Mouse (Mus musculus): Measurements from ENCODE around the gene Cables2. TPM values are rescaled to one million over a fixed set of nuclear protein-coding genes. Genes with fewer than 3 reads are reported as not detected.
A peak's percentile ranks its signal among the peaks of the same experiment; 100 is the strongest.

Cables2 gene
- total RNA-seq, 4 experiments from 2014 or later: 12.1 to 14.1 (median 12.6) TPM

DNA sequence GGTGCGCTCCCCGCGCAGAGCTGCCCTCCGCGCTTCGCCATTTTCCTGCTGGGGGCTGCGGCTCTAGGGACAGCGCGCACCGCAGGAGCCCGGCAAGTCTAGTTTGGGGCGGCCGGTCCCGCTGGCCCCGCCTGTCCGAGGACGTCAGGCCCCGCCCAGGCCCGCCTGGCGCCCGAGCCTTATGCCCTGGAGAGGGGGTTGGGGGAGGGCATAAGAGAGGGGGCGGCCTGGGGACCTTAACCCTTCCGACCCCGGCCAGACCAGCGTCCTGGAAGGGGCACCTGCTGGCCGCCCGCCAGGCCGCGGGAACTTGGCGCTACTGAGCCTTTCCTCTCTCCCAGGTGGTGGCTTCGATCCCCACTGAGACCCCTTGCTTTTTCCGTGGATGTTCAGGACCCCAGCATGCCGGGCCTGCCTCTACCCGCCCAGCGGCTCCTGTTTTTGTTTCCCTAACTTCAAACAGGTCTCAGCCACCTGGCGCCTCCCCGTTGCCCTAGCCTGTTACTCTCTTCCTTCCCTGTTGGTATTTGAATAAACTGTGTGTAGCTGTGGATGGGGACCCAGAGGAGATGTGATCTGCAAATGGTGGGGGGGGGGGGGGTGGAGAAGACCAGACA is 47.4 kb downstream of the Cables2 start, which contains the start of gene Lama5:
Lama5 (minus strand) TSS at position 98 of the 617 bp plus-strand sequence.
- DNase-seq (ENCODE audit: low spot score): peak; percentile 45

DNA sequence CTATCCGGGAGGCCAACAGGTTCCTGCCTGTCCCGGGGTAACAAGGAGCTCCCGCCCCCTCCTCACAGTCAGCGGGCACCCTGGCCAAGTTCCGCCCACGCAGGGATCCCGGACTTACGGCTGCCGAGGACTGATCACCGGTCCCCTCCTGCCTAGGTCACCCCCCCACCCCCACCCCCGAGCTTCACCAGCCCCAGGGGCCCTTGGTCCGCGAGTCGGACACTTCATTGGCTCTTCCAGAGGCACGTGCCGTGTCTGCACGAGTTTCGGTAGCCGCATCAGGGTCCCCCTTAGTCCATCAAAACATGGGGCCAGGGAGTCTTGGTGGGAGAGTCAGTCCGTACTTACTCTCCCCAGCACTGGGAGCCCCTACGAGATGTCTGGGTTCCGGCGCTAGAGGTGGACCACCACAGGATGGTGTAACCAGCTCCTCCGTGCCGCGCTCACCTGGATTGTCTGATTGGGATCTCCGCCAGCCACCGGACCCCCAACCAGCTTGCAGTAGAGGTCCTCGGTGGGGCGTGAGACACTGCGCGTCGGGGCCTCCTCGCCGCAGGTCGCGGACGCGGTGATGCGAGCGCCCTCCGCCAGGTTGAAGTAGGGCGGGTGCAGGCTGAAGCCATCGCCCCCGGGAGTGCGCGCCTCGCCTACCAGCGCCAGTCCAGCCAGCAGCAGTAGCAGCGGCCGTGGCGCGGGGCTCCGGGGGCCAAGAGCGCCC is 48.1 kb downstream of the Cables2 start:
- no peak for DNase-seq (ENCODE audit: low spot score)

DNA sequence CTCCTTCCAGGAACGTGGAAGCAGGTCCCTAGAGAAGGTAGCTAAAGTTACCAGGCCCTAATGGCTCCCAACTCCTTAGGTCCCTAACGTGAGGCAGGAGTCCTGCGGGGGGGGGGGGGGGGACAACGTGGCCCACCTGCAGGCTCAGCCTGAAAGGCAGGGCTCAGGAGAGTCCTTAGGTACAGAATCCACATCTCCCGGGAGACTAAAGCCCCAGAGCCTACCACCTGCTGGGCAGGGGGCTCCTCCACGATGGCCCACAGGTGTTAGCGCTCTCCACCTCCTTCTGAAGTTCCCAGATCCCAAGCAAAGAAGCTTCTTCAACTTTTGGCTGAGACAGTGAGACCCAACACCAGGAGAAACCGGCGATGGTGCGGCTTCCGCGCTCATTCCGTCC is 48.7 kb downstream of the Cables2 start:
- DNase-seq (ENCODE audit: low spot score): no peak

DNA sequence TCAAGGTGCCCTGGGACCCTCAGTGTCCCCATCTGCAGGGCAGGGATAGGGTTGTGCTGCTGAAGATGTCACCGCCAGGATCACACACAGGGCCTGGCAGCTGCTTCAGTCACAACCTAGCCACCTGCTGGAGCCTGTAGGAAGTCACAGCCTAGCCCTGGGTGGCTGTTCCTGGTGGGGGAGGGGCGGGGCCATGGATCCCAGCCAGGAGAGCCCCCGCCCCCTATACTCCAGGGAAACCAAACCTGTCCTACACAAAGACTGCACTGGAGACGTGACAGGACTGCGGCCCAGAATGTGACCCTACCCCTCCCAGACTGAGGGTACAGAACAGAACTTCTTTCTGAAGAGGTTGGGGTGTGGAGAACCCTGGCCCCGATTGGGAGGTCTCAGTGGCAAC is 51.0 kb downstream of the Cables2 start:
- no peak for DNase-seq (ENCODE audit: low spot score)

DNA sequence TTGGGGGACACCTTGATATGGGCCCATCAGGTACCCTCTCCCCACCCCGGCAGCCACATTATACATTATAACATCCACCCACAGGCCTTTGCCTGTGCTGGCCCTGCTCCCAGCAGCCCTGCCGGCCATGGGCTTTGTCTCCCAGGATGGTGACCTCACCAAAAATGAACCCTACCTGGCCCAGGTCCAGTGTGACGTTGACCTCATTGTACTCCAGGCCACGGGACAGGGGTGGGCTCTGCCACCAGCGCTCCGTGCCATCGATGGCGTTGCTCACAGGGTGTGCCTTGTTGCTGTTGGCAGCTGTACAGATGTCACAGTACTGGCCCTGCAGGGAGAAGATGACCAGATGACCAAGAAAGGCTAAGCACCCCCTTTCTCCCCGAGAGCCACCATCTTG is 52.2 kb downstream of the Cables2 start:
- no peak for DNase-seq (ENCODE audit: low spot score)

DNA sequence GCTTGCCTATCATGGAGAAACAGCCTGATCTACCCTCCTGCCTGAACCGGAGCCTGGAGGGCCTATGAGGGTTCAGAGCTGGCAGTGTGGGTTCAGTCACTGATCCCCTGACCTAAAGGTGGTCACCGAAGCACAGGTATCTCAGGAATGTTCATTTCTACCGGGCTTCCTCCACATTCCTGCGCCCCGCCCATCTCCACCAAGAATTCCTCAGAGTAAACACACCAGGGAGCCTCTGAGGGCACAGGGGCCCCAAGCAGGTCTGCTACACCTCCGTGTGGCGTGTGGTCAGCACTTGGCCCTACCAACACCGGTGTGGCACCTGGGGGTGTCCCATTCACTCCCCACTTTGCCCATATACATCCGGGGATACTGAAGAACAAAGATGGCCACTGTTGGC is 53.1 kb downstream of the Cables2 start:
- DNase-seq (ENCODE audit: low spot score): no peak

DNA sequence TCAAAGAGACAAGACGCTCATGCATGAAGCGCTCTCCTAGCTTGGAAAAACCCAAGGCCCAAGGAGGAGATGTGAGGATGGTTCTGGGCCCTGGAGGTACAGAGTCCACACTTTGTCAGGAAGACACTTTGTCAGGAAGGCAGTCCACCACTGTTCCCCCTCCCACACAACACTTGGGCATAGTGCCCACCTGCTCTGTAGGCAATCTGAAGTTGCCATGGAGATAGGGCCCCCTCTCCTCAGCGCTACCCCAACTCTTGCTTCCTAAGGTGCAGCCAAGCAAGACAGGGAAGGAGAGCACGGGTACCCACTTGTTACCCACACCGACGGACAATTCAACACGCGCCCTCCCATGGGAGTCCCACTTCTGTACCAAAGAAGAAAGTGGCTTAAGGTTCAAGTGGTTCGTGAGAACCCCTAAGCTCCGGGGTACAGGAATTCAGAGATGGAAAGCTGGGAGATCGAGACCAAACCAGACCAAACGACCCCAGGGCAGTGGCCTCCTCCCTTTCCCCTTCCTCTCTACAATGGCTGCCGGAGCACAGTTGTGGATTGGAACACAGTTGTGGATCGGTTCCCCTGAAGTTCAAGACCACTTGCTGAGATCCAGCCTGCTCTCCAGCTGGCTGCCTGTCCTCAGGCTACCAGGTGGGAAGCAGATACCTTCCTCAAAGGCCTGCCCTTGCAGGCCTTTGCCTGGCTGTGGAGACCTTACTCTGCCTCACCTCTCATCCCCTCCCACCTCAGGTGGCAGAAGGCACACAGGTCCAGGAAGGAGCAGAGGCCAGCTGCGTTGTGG is 54.0 kb downstream of the Cables2 start:
- DNase-seq (ENCODE audit: low spot score): no peak

DNA sequence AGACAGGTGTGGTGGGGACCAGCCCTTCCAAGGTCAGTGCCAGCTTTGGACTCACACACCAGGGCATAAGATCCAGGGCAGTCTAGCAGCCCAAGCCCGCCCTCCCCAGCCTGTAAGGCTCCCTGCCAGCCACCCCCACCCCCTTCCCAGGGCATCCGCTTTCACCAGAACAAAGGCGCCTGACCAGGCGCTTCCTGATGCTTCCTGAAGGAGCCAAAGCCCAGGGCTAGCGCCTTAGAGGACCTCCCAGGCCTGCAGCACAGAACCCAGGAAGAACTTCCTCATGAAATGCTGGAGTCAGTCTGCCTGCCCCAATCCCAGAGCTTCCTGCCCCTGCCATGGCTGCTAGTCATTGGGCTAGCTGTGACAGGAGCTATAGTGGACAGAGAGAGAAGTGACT is 54.6 kb downstream of the Cables2 start:
- DNase-seq (ENCODE audit: low spot score): peak; percentile 51

DNA sequence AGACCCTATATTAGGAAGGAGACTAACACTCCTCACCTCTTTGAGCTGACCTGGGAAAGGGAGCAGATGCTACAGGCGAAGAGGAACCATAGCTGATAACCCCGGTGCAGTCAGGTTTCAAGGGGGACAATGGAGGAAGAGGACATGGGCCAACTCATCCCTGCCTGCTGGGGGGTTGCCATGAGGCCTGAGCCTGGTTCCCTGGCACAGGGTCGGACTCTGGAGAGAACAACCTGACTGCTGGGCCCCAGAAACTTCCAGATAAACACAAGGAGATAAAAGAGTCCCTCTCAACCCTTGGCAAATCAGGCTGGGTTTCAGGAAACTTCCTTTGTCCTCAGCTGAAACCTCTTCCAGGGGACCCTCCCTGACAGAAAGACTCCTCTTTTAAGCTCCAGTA is 55.1 kb downstream of the Cables2 start:
- DNase-seq (ENCODE audit: low spot score): no peak

DNA sequence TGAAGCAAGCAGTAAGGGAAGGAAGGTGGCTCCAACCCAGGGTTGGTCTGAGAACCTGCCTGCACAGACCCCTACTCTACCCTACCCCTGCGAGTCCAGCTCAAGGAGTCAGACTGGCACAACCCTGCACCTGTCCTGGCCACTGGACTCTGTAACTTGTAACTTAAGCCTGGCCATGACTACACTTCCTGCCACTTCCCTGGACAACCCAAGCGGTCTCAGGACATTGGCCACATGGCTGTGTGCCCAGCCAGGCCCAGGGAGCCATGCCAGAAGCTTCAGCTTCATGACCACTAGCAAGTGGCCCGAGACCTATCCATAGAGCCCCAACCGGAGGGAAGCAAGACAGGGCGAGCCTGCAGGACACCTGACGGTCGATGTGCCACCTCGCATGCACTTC is 55.7 kb downstream of the Cables2 start:
- DNase-seq (ENCODE audit: low spot score): peak; percentile 81

DNA sequence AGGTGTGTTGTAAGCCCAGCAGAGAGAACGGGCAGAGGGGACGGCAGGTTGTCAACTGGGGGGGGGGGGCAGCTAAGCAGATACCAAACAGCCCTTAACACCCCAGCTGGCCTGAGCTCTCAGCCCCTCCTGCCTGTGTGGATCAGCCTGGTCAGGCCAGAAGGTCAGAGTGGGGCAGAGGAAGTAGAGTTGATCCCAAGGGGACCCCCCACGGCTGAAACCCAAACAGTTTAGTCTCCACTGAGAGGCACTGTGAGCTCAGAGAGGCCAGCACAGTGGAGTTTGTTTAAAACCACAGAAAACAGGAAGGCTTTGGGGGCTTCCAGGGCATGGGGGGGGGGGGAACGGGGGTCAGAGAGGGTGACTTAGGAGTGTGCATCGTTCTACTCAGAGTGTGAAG is 56.4 kb downstream of the Cables2 start:
- no peak for DNase-seq (ENCODE audit: low spot score)

DNA sequence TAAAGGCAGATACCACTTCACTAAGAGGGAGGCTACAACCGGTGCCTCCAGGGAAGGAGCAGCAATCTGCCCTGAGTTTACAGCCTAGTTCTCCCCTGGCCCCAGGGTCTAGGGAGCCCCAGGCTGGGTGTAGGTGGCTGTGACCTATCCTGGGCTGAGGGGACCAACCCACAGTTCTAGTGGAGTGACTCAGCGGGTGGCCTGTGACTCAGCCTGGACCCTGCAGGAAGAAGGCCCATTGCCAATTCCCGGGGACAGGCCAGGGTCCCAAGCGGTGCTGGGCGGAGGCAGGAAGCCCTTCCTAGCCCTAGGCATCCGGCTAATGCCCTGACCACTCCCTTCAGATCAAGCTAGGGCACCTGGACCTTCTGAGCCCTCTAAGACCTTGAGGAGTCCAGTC is 57.3 kb downstream of the Cables2 start:
- DNase-seq (ENCODE audit: low spot score): peak; percentile 65

DNA sequence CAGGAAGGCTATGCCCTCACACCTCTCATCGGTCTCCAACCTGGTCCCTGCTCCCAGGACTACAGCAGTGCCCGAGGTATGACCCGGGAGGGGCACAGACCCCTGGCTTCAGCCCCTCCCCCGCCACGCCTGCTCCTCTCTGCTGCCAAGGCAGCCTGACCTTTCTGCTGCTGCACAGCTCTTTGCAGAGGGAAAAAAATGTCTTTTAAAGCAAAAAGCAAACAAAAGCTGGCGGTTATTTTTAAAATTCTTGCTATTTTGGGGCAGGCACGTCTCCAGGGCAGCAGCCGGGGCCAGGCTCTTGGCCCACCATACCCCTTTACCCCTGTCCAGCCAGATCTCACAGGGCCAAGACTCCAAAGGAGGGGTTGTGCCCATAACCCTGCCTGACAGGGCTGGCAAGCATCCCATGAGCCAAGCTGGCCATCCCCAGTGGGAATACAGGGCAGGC is 58.3 kb downstream of the Cables2 start:
- no peak for DNase-seq (ENCODE audit: low spot score)

DNA sequence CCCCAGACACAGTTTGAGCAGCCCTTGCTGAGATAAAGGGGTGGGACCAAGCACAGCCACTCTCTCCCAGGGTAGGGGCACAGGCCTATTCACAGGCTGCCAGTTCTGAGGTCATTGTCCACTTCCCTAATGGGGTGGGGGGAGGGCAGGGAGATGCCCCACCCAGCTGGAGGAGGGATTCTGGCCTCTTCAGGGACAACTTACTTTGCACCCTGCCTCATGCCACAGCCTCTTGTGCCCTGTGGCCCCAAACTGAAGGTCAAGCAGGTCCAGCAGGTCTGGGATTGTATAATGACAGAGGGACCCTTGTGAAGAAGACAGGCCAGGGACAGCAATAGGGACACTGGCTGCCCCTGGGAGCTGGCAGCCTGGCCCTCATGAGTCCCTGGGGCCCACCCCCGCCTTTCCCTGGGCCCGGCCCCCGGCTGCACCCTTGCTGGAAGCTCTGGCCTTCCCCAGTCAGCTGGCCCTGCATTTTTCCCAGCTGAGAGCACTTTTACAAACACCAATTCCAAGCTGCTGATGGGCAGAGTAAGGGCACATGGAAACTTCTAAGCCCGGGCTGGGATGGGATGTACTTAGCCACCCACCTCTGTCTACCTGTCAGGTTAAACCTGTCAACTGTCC is 58.8 kb downstream of the Cables2 start:
- no peak for DNase-seq (ENCODE audit: low spot score)

DNA sequence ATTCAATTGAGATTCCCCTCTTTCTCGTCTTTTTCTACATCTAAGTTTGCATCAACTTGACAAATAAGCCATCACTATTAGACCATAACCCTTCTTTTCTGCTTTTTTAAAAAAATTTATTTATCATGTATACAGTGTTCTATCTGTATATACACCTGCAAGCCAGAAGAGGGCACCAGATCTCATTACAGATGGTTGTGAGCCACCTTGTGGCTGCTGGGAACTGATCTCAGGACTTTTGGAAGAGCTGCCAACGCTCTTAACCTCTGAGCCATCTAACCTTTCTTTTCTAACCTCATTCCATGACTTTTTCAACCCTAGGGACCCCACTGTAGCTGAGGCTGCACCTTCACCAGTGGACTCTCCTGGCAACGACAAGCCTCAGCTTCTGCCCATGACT is 61.0 kb downstream of the Cables2 start:
- no peak for DNase-seq (ENCODE audit: low spot score)

DNA sequence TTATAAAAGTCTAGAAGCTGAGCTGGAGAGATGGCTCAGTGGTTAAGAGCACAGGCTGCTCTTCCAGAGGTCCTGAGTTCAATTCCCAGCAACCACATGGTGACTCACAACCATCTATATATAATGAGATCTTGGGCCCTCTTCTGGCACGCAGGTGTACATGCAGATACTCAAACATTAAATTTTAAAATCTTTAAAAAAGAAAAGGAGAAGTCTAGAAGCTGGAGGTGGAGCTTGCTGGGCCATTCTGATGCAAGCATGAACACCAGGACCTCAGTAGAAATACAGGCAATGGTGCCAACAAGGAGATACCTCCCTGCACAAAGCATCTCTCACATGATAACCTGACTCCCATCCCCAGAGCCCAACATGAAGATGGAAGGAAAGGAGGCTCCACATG is 64.3 kb downstream of the Cables2 start:
- no peak for DNase-seq (ENCODE audit: low spot score)

Small RNA genes lying within 50 kb of the gene (microRNA-seq; reads per million reads assigned to microRNA genes)
- gene Mir3091: not detected

Other genes with a start within 250 kb of the Cables2 start
- gene Lsm14b, start 248.5 kb downstream of the Cables2 start, total RNA-seq (2022): 10 to 100 TPM; 63.9 to 69.4 (median 67.0) TPM
- 100 to 1,000 TPM; 140 to 162 (median 155) TPM for gene Psma7, start 231.1 kb downstream of the Cables2 start, total RNA-seq (2022)
- gene Ss18l1, start 231.0 kb downstream of the Cables2 start, total RNA-seq (2022): 1 to 10 TPM; 1.6 to 3.1 (median 2.4) TPM
- gene Mtg2, start 202.9 kb downstream of the Cables2 start, total RNA-seq (2022): 10 to 100 TPM; 29.1 to 34.0 (median 30.1) TPM
- under 1 TPM in 1 of 4 experiments, not detected in 3; 0.22 TPM for gene Hrh3, start 169.0 kb downstream of the Cables2 start, total RNA-seq (2022)
- gene Osbpl2, start 154.2 kb downstream of the Cables2 start, total RNA-seq (2022): 10 to 100 TPM; 38.2 to 44.9 (median 39.7) TPM
- gene Adrm1, start 102.0 kb downstream of the Cables2 start, total RNA-seq (2022): 10 to 100 TPM; 80.8 to 93.9 (median 90.0) TPM
- gene Lama5, start 47.6 kb downstream of the Cables2 start, total RNA-seq (2022): 100 to 1,000 TPM in 1 of 4 experiments, 10 to 100 TPM in 3; 78.1 to 110 (median 93.3) TPM
- gene Rps21, start 16.1 kb downstream of the Cables2 start, total RNA-seq (2022): 100 to 1,000 TPM; 452 to 674 (median 565) TPM
- not detected for gene Rbbp8nl, start 16.4 kb upstream of the Cables2 start, total RNA-seq (2022)
- gene Gata5, start 61.2 kb upstream of the Cables2 start, total RNA-seq (2022): 1 to 10 TPM in 1 of 4 experiments, under 1 TPM in 3; 0.68 to 1.2 (median 0.80) TPM
- gene Slco4a1, start 182.7 kb upstream of the Cables2 start, total RNA-seq (2022): under 1 TPM in 2 of 4 experiments, not detected in 2; 0.09 to 0.34 TPM
- not detected for gene Ntsr1, start 226.5 kb upstream of the Cables2 start, total RNA-seq (2022)